9 mouse cellular contexts compared by ENCODE assay signal in the genomic region with DNA sequence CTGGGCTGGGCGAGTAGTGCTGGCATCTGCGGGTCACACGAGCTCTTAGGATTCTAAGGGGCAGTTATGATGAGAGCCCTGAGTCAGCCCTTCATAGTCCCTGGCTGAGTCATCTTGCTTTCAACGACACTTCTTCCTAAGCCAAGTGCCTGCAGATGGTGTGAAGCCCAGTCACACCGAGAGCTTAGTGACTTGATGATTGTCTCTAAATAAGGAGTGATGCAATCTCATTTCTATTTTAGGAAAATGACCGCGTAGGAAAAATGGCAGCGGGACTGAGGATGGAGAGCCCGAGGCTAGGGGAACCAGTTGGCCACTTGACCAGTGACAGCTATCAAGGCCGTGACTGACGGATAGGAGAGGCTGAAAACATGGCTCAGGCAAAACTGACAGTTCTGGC.
DNase-seq lines count a peak whose midpoint lies in the region; ATAC-seq and TF ChIP-seq lines count a peak whose summit lies in the region.
"Had no signal": no experiment of that assay in that cellular context is flagged by ENCODE, and none has a peak within 500 bp of the region (broad histone marks: within the 10 kb centered on the region; RNA-seq: fewer than 3 reads in every experiment).

No protein-coding gene starts in this region.

- no peak overlapping the region for H3K27ac ChIP-seq in lung, embryonic 16.5 days (ENCODE audit: low read length)
- H3K27ac ChIP-seq in kidney, adult 2 months (ENCODE audit: insufficient read depth, low read depth, low read length), result no peak overlapping the region

- DNase-seq in adrenal gland, postnatal 14 days, result peak; percentile 8
- no peak for DNase-seq in adrenal gland, postnatal 4 days (ENCODE audit: low spot score in 2 of 2)
- DNase-seq in right cerebral cortex, postnatal 10 days (ENCODE audit: low spot score in 2 of 2), result peak; percentile 29 to 39
- no peak for DNase-seq in right cerebral cortex, postnatal 25 days
- peak; percentile 95 for DNase-seq in heart, adult 11 months
- no peak for DNase-seq in urinary bladder, adult 2 months (ENCODE audit: low spot score)
- DNase-seq in kidney, adult 2 months, result no peak

- H3K9ac ChIP-seq in lung, embryonic 16.5 days (ENCODE audit: low read length), result no peak overlapping the region

- TF ChIP-seq POLR2A in kidney, adult 2 months (IDR thresholded peaks at IDR 0.05; ENCODE audit: low read depth, low read length), result no peak

- no peaks in the 10 kb centered on the region for H3K27me3 ChIP-seq in lung, embryonic 16.5 days (ENCODE audit: control insufficient read depth, insufficient read depth, low read depth, low read length)
- no peaks in the 10 kb centered on the region for H3K27me3 ChIP-seq in kidney, adult 2 months (replicated peaks; ENCODE audit: control insufficient read depth, insufficient read depth, low read length)

- no peaks in the 10 kb centered on the region for H3K9me3 ChIP-seq in lung, embryonic 16.5 days (ENCODE audit: control insufficient read depth, low read length)

- no peak overlapping the region; the same call in 1 of the 2 replicates for H3K4me2 ChIP-seq in lung, embryonic 16.5 days (ENCODE audit: low read depth, low read length)

- no peak overlapping the region for H3K4me3 ChIP-seq in lung, embryonic 16.5 days (ENCODE audit: low read length)
- H3K4me3 ChIP-seq in kidney, adult 2 months (ENCODE audit: insufficient read depth, low read depth, low read length), result no peak overlapping the region
- H3K4me3 ChIP-seq: erythroblast, embryonic 14.5 days had no signal

- WGBS in lung, embryonic 16.5 days, result 49% methylated on average over 11 of the region's 11 CpGs
- WGBS in kidney, adult 2 months, result 76% methylated on average over 11 of the region's 11 CpGs

- ATAC-seq in lung, embryonic 16.5 days (ENCODE audit: low read depth), result peak; percentile 15; the same call in 1 of the 2 replicates

- peaks cover 10% of the 10 kb centered on the region; the same call in 1 of the 2 replicates for H3K4me1 ChIP-seq in lung, embryonic 16.5 days (replicated peaks; ENCODE audit: control insufficient read depth, insufficient read depth, low read length)
- no peaks in the 10 kb centered on the region for H3K4me1 ChIP-seq in kidney, adult 2 months (ENCODE audit: control insufficient read depth, insufficient read depth, low read length)

- no peak for TF ChIP-seq CTCF in kidney, adult 2 months (conservative IDR thresholded peaks at IDR 0.05; ENCODE audit: insufficient read depth, insufficient read length, low read depth, low read length)

- H3K36me3 ChIP-seq in lung, embryonic 16.5 days (ENCODE audit: control insufficient read depth, insufficient read depth, low read length), result no peaks in the 10 kb centered on the region
- H3K36me3 ChIP-seq in kidney, adult 2 months (ENCODE audit: control insufficient read depth, insufficient read depth, low read length), result no peaks in the 10 kb centered on the region

Comparison
In these comparisons a context has a peak if more than half of its experiments do, and no peak if none do; other contexts are left out.
1. DNase-seq: peak in adrenal gland, postnatal 14 days (single experiment), right cerebral cortex, postnatal 10 days (2 of 2) and heart, adult 11 months (single experiment); none in adrenal gland, postnatal 4 days (0 of 2), right cerebral cortex, postnatal 25 days (single experiment), urinary bladder, adult 2 months (single experiment) and kidney, adult 2 months (single experiment).